Mouse (Mus musculus) urinary bladder, adult 2 months (tissue): Measurements from ENCODE around the gene Tmod3. TPM values are rescaled to one million over a fixed set of nuclear protein-coding genes. Genes with fewer than 3 reads are reported as not detected.
"Not testable (repeated sequence)": the region's sequence is repeated elsewhere in the genome, so short reads cannot be mapped to it uniquely, and the experiment has no call there.

Experiments
- DNase-seq: peaks from one replicate; pipeline ENCODE4 v3.0.0; 2022; ENCODE audit warnings: low spot score
- polyA plus RNA-seq: library from polyadenylated mRNA; depleted of rRNA; stranded (reverse); fragments of >200 nt; gene quantifications from 2 replicates; pipeline ENCODE4 v1.2.3, GENCODE M21; 2012; rRNA removed

Gene Tmod3
- polyA plus RNA-seq, 1 experiment, result 73.0 TPM

DNA sequence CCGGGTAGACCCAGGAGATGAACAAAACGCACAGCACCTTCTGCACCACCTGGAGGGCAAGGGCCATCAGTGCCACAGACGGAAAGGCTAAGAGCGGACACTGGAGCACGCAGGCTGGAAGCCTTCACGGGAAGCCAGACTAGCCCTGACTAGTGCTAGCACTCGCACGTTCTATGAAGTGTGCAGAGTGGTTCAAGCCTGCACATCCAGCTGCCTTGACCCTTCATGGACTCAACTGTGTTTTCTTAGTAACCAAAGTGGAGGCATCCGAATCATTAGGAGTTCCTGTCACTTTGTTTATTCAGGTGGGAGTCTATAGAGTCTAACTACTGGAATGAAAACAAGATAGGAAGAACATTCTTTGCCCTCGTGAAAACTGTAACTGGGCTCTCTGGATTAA lies 63.5 kb downstream of the Tmod3 start:
- DNase-seq, result no peak

DNA sequence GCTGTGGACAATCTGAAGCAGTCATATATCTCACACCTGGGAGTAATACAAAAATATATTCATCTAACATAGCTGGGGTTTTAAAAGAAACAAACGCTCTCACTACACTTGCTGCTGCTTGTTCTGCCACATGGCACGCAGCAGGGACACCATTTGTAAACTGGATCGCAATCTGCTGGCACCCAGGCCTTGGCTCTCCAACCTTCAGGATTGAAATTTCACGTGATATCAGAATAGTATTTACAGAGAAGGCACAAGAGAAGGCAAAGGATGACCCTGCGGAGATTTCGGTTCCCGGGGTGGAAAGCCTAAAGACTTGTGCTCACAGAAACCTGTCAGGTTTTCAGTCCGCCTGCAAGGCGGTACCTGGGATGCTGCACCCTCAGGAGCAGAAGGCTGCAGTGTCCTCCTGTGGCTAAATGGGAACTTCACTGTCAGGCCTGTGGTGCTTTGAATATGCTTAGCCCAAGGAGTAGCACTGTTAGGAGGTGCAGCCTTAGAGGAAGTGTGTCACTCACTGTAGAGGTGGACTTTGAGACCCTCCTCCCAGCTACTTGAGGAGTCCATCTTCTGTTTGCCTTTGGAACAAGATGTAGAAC lies 65.0 kb downstream of the Tmod3 start:
- no peak for DNase-seq

DNA sequence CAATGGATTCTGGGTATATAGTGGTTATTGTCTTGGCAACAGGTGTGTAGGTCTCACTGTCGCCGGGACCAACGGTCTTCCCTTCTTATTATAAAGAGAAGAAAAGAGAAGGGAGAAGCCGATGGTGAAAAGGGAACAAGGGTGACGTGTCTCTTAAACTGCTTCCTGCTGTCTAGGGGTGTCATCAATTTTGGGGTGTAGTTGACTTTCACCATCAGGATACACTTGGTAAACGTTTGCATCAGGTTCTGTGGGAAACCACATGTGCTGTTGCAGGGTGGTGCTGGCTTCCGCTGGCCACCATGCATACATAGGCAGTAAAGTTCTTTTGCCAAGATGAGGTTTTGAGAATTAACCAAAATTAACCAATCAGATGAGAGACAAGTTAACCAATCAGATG lies 71.2 kb downstream of the Tmod3 start:
- not testable (repeated sequence) for DNase-seq

DNA sequence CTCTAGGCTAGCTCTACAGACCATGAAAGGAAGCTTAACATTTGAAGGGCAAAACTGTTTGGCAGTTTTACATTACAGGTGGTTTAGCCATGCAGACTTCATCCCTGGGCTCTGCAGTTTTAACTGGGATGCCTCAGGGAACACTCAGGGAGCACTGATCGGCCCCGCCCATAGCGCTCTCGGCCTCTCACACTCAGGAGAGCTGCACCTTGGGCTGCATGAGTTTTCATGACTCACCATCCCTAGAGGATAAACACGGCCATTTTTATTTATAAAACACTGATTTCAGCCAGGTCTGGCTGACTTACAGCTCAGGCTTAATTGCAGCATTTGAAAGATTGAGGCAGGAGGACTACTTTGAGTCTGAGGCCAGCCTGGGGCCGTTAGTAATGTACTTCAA lies 74.2 kb downstream of the Tmod3 start:
- DNase-seq, result no peak

DNA sequence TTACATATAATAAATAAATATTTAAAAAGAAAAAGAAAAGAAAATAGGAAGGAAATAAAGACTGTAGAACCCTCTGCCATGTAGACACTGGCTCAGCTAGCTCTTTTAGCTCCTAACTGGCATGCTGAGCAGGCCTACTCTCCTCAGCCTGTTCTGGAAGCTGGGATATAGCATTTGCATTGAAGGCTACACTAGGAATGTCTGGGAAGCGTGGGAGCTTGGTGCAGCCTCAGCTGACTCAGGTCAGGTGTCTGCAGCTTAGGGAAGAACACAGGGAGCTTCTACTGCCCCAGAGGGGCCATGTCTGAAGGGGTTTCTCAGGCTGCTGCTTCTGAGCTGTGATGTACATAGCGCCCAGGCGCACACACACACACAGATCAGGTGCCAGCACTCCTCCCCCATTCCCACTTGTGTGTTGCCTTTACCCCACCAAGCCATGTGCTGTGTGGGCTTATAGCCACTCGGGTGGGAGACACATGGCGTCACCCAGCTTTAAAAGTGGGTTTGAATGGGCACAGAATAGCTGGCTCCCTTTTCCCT lies 78.9 kb downstream of the Tmod3 start:
- no peak for DNase-seq

DNA sequence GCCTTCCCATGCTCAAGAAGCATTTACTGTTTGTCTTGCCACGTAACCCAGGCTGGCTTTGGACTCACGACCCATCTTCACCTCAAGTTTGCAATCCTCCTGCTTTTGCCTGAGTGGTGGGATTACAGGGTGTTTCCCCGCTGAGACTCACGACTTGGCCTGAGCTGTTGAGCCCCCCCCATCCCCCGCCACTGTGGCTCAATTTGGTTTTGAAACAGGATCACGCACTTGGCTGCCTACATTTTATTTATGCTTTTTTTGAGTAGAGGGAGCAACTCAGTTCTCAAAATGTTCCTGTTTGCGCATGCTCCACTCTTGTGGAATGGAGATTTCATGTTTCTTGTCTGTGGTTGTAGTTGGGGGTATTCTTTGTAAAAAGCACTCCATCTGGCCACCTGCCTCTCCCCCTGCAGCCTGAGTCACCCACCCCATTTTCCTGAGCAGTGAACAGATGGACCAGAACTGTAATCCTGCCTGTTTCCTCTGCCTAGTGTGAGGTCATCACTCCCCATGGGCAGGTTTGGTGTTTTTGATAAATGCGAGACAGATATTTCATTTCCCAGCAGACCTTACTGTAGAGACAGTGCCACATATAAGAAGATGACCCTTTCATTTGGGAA lies 80.2 kb downstream of the Tmod3 start:
- no peak for DNase-seq

DNA sequence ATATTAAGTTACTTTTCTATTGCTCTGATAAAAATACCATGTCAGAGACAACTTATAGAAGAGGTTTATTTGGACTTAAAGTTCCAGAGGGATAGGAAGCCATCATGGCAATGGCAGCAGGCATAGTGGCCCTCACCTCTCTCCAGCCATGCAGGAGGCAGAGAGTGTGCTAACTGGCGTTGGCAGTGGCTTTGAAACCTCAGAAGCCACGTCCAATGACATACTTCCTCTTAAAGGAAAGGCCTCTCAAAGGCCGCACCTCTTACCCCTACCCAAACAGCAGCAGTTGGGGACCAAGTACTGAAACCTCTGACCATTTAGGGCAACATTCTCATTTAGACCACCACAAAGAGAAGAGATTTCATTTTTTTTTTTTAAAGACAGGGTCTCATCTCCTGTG lies 82.2 kb downstream of the Tmod3 start:
- DNase-seq, result no peak

DNA sequence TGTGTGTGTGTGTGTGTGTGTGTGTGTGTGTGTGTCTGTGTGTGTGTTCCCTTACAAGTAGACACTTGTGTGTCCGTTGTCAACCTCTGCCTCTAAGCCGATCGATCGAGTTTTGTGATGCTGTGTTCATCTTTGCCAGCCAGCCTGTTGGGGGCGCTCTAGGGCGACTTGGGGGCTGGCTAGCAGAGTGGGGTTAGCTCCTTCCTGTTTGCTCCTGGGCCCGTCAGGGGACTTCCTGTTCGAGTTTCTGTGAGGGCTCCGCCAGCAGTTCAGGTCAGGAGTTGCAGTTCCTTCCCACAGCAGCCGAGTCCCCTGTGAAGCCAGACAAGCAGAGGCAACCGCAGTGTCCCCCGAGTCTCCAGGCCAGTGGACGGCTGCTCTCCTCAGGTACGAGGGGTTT lies 91.2 kb downstream of the Tmod3 start:
- no peak for DNase-seq

DNA sequence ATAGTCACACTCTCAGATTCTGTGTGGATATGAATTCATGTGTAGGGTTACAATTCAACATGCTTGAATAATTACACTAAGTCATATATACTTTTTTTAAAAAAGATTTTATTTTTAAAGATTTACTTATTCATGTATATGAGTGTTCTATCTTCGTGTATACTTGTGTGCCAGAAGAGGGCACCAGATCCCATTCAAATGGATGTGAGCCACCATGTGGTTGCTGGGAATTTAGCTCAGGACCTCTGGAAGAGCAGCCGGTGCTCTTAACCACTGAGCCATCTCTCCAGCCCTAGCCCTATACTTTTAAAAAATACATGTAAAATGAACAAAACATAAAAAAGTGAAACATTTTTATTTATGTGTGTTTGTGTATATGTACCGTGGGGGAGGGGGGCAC lies 91.9 kb downstream of the Tmod3 start:
- no peak for DNase-seq

DNA sequence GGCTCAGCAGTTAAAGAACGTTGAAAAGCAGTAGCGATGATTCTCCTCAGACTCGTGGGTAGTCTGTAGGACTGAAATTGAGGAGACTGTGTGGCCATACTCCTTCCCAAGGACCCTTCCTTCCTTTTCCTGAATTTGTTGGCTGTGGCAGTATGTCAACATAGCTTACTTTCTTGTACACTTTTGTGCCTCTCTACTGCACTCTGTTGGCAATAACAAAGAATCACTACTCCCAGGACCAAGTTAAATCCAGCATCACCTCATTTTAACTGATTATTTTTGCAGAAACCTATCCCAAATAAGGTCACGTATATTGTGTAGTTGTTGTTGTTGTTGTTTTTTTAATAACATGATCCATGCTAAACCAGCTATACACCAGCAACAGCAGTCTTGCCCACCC lies 92.8 kb downstream of the Tmod3 start:
- no peak for DNase-seq

DNA sequence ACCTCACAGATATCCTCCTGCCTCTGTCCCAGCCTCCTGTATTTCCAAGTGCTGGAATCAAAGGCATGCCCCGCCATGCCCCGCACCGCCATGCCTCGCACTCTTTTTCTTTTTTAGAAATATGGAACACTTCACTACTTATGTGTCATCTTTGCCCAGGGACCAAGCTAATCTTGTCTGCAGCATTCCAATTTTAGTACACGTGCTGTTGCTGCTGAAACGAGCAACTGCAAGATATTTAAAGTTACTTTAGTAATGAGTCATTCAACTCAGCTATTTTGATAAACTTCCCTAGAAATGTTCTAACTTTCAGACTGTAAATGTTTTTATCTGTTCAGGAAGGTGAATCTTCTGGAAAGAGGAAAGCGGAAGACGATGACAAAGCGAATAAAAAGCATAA lies 93.6 kb downstream of the Tmod3 start:
- no peak for DNase-seq

DNA sequence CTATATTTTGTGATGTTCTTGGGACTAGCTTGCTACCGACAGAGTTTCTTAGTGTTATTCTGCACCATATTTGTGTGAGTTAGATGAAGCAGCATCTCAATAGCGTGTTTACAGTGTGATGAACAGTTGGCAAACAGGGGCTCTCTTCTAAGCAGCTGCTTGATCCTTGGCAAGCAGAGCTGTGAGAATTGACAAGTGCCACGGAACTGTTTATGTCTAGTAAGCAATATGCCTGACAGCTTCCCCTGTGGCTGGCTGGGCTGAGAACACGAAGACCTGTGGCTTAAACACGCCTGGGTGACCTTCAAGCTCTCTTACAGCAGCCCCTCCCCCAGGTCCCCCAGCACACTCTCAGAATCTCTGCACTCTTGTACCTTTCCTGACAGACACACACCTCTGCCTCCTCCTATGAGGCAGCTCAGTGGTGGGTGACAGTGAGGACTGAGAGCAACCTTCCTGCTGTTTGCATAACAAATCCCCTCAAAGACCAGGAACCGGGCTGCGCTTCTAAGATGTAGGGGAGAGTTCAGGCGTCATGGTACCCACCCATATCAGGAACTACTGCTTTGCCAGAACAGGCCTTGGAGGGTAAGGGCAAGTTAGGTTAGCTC lies 96.3 kb downstream of the Tmod3 start:
- DNase-seq, result no peak

DNA sequence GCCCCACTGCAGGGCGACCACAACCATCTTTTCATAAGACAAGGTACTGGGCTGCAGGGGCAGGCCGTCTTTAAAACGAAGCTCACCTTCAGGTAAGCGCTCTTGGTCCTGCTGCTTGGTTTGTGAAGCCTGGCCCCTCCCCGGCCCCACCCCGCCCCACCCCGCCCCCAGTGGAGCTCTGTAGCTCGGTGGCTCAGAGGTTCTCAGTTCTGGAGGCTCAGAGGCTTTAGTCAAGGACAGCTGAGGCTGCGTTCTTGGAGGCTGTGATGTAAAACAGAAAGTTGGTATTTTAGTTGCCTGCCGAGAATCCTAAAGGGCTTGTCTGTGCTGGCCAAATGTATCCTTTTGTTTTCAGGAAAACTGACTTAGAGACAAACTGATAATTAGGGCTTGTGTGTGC lies 103.8 kb downstream of the Tmod3 start:
- no peak for DNase-seq

DNA sequence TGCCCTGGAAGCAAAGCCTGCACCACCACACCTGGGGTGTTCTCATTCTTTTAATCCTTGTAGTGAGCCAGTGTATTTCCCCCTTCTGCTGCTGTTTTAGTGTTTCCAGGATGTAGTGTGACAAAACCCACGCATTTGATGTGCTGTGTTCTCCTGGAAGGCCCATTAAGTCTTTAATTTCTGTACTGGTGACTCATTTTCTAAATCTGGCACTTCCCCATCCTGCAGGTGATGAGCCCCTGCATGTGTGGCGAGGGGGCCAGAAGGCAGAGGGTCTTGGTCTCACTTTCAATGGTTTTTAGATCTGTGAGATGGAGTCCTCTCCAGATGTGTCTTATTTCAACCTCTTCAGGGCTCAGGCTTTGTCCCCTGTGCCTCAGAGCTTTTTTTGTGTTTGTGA lies 105.5 kb downstream of the Tmod3 start:
- no peak for DNase-seq

DNA sequence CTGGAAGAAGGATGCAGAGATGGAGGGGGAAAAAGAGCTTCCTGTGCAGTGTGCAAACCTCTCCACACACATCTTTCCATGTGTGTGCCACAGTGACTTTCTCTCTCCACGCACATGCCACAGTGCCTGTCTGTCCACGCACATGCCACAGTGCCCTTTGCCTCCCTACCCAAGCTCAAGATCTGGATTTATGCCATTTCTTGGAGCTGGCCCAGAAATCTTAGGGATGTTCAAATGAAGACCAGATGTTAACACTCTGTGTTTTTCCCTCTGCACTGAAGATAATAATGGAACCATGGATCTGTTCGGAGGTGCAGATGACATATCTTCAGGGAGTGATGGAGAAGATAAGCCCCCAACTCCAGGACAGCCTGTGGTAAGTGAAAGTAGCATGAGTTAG lies 111.4 kb downstream of the Tmod3 start:
- DNase-seq, result no peak

Other genes starting within 250 kb of the Tmod3 start
- gene Bcl2l10, start 211.9 kb downstream of the Tmod3 start, polyA plus RNA-seq, result 0.06 and 0.12 TPM in 2 replicates
- gene Mapk6, start 149.7 kb downstream of the Tmod3 start, polyA plus RNA-seq, result 22.5 and 29.1 TPM in 2 replicates
- gene Leo1, start 118.1 kb downstream of the Tmod3 start, polyA plus RNA-seq, result 3.2 and 5.1 TPM in 2 replicates
- 5.0 and 7.0 TPM in 2 replicates for gene Tmod2, start 51.7 kb upstream of the Tmod3 start, polyA plus RNA-seq
- 42.3 and 48.9 TPM in 2 replicates for gene Lysmd2, start 66.1 kb upstream of the Tmod3 start, polyA plus RNA-seq
- 0.85 and 0.91 TPM in 2 replicates for gene Scg3, start 124.4 kb upstream of the Tmod3 start, polyA plus RNA-seq
- gene Bmp5, start 215.7 kb upstream of the Tmod3 start, polyA plus RNA-seq, result 32.3 and 39.4 TPM in 2 replicates